ENCODE assay signal across 8 mouse cellular contexts in the genomic region with DNA sequence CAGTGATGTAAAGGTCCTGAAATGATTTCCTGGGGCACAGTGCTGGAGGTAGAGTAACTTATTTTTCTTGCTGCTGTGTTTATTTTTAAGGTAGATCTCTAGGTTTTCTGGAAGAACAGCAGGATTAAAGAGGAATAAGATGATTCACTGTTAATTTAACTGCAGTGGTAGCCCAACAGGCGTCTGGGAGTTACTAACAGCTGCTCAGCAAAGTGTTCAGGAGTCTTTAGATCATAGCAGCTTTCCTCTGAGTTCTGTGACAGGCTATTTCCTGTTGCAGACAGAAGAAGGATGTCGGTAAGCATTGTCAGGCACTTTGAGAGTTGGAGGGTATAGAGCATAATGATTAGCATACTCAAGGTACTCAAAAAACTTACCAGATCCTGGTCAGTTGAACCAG. TPM values are rescaled to one million over a fixed set of nuclear protein-coding genes. Genes with fewer than 3 reads are reported as not detected.
DNase-seq lines count a peak whose midpoint lies in the region; ATAC-seq and TF ChIP-seq lines count a peak whose summit lies in the region.

No protein-coding gene starts in this region.

- H3K27me3 ChIP-seq in cerebellum, adult 2 months (ENCODE audit: control insufficient read depth, insufficient read depth, low read length): no peaks in the 10 kb centered on the region
- no peaks in the 10 kb centered on the region for H3K27me3 ChIP-seq in G1E (ENCODE audit: insufficient read depth, low read length)
- H3K27me3 ChIP-seq in heart, embryonic 13.5 days (replicated peaks): no peaks in the 10 kb centered on the region
- no peaks in the 10 kb centered on the region; the same call in 1 of the 2 replicates for H3K27me3 ChIP-seq in liver, embryonic 14.5 days (ENCODE audit: control insufficient read depth, insufficient read depth, low read length)
- no peaks in the 10 kb centered on the region for H3K27me3 ChIP-seq in stomach, postnatal 0 days (ENCODE audit: control insufficient read depth, insufficient read depth, low read length)

- intact Hi-C loops in gastrocnemius, postnatal 14 days (cut with DNase I; ENCODE audit: low total_unique reads): loop anchor here (10.0 kb wide), 2 partner anchors 55 to 105 kb away; no protein-coding TSS in a partner anchor

- H3K4me1 ChIP-seq in cerebellum, adult 2 months (ENCODE audit: control insufficient read depth, insufficient read depth, low read length): no peaks in the 10 kb centered on the region; the same call in 1 of the 2 replicates
- peaks cover 38% of the 10 kb centered on the region for H3K4me1 ChIP-seq in G1E (ENCODE audit: insufficient read depth, low read depth, low read length)
- H3K4me1 ChIP-seq in heart, embryonic 13.5 days: peaks cover 34% of the 10 kb centered on the region
- peaks cover 8 to 12% of the 10 kb centered on the region in 2 experiments for H3K4me1 ChIP-seq in liver, embryonic 14.5 days (replicated peaks; ENCODE audit: control insufficient read depth in 2 of 2, insufficient read depth in 2 of 2, low read length in 1 of 2)
- H3K4me1 ChIP-seq in stomach, postnatal 0 days (replicated peaks; ENCODE audit: control insufficient read depth, insufficient read depth): no peaks in the 10 kb centered on the region

- H3K27ac ChIP-seq in cerebellum, adult 2 months (ENCODE audit: insufficient read depth, low read length): no peak overlapping the region
- H3K27ac ChIP-seq in heart, embryonic 13.5 days (replicated peaks): peak overlapping the region; percentile 94
- H3K27ac ChIP-seq in liver, embryonic 14.5 days: no peak overlapping the region
- peak overlapping the region; percentile 95; the same call in 1 of the 2 replicates for H3K27ac ChIP-seq in stomach, postnatal 0 days (replicated peaks)

- WGBS in cerebellum, adult 2 months: 0% methylated on average over 2 of the region's 2 CpGs
- 2% methylated on average over 2 of the region's 2 CpGs for WGBS in heart, embryonic 13.5 days
- WGBS in liver, embryonic 14.5 days (ENCODE audit: insufficient replicate concordance): 4% methylated on average over 2 of the region's 2 CpGs
- 1% methylated on average over 2 of the region's 2 CpGs for WGBS in stomach, postnatal 0 days

- no peak for TF ChIP-seq CTCF in cerebellum, adult 2 months (IDR thresholded peaks at IDR 0.05; ENCODE audit: borderline replicate concordance, insufficient read depth, low read depth, low read length)
- TF ChIP-seq CTCF in G1E (IDR thresholded peaks at IDR 0.05; ENCODE audit: low read depth, low read length): no peak
- no peak for TF ChIP-seq CTCF in liver, embryonic 14.5 days (IDR thresholded peaks at IDR 0.05; ENCODE audit: low read depth)
- no peak for TF ChIP-seq CTCF in stomach, postnatal 0 days (IDR thresholded peaks at IDR 0.05; ENCODE audit: low read depth)

- no peak for TF ChIP-seq EP300 in liver, embryonic 14.5 days (IDR thresholded peaks at IDR 0.05; ENCODE audit: low read depth)
- TF ChIP-seq EP300 in stomach, postnatal 0 days (optimal IDR thresholded peaks at IDR 0.05): no peak

- peak overlapping the region; percentile 96 for H3K9ac ChIP-seq in heart, embryonic 13.5 days
- no peak overlapping the region for H3K9ac ChIP-seq in liver, embryonic 14.5 days (replicated peaks)
- H3K9ac ChIP-seq in stomach, postnatal 0 days (ENCODE audit: low read length): peak overlapping the region; percentile 92

- H3K4me3 ChIP-seq in cerebellum, adult 2 months (replicated peaks; ENCODE audit: insufficient read depth, low read depth, low read length): peak overlapping the region; percentile 75
- H3K4me3 ChIP-seq in G1E (ENCODE audit: low read depth, low read length): peak overlapping the region; percentile 92; the same call in 1 of the 2 replicates
- H3K4me3 ChIP-seq in heart, embryonic 13.5 days: peak overlapping the region; percentile 89
- peak overlapping the region in 1 of 2 experiments; percentile 78; a peak in 2 of 4 replicates for H3K4me3 ChIP-seq in liver, embryonic 14.5 days (ENCODE audit: insufficient read depth in 1 of 2, low read depth in 2 of 2, low read length in 2 of 2)
- H3K4me3 ChIP-seq in stomach, postnatal 0 days (ENCODE audit: low read depth, low read length): peak overlapping the region; percentile 98

- H3K36me3 ChIP-seq in G1E (replicated peaks): peaks cover 2% of the 10 kb centered on the region
- H3K36me3 ChIP-seq in heart, embryonic 13.5 days: no peaks in the 10 kb centered on the region
- no peaks in the 10 kb centered on the region for H3K36me3 ChIP-seq in liver, embryonic 14.5 days (replicated peaks; ENCODE audit: control insufficient read depth, insufficient read depth, low read depth)
- no peaks in the 10 kb centered on the region for H3K36me3 ChIP-seq in stomach, postnatal 0 days (ENCODE audit: control insufficient read depth, insufficient read depth, low read length)

- no peak for ATAC-seq in G1E (ENCODE audit: extremely low read depth, insufficient number of reproducible peaks, low FRiP score, poor library complexity, severe bottlenecking)
- no peak for ATAC-seq in heart, embryonic 13.5 days (ENCODE audit: extremely low read depth, insufficient number of reproducible peaks, low FRiP score, low TSS enrichment)
- no peak for ATAC-seq in liver, embryonic 14.5 days (ENCODE audit: insufficient read depth)
- no peak for ATAC-seq in stomach, postnatal 0 days (ENCODE audit: low FRiP score, low TSS enrichment)

- DNase-seq in cerebellum, adult 2 months: no peak
- no peak for DNase-seq in cerebellum, adult 8-10 months
- no peak for DNase-seq in G1E (ENCODE audit: low spot score)
- DNase-seq in liver, embryonic 14.5 days (ENCODE audit: low read depth in 3 of 3, low spot score in 3 of 3): no peak
- DNase-seq in stomach, postnatal 0 days (ENCODE audit: low spot score): no peak
- no peak for DNase-seq in gastrocnemius, postnatal 14 days
- no peak for DNase-seq in right cerebral cortex, postnatal 10 days (ENCODE audit: low spot score in 2 of 2)

- no peak for TF ChIP-seq POLR2A in cerebellum, adult 2 months (IDR thresholded peaks at IDR 0.05; ENCODE audit: borderline replicate concordance, insufficient read depth, low read length)

- no peaks in the 10 kb centered on the region for H3K9me3 ChIP-seq in G1E (replicated peaks)
- H3K9me3 ChIP-seq in heart, embryonic 13.5 days: no peaks in the 10 kb centered on the region
- H3K9me3 ChIP-seq in liver, embryonic 14.5 days (ENCODE audit: control insufficient read depth, low read length): no peaks in the 10 kb centered on the region
- no peaks in the 10 kb centered on the region for H3K9me3 ChIP-seq in stomach, postnatal 0 days (ENCODE audit: control insufficient read depth, low read length)

- H3K4me2 ChIP-seq in heart, embryonic 13.5 days: peak overlapping the region; percentile 93
- peak overlapping the region; percentile 73 for H3K4me2 ChIP-seq in liver, embryonic 14.5 days (ENCODE audit: low read depth)
- H3K4me2 ChIP-seq in stomach, postnatal 0 days (replicated peaks; ENCODE audit: low read depth): peak overlapping the region; percentile 69

RNA-seq across cellular contexts. Expression of gene Stim2, which starts 1.5 kb away (rescaled TPM):
- polyA plus RNA-seq in cerebellum, adult 2 months (2012; rRNA removed): 28.2 TPM in 2 replicates
- total RNA-seq in G1E (2014; fragmentation: Nextera tagmentation) (12.0 and 16.0 TPM in 2 replicates), G1E (2017) (22.9 and 24.7 TPM in 2 replicates)
- polyA plus RNA-seq in G1E (2012): 6.1 and 11.2 TPM in 2 replicates
- 12.0 and 12.2 TPM in 2 replicates for polyA plus RNA-seq in heart, embryonic 13.5 days (2015; fragmentation: Nextera tagmentation; extraction: Ambion mirVana)
- polyA plus RNA-seq in liver, embryonic 14.5 days (2012; rRNA removed): 2.0 and 2.2 TPM in 2 replicates
- 4.2 and 4.4 TPM in 2 replicates for polyA plus RNA-seq in liver, embryonic 14.5 days (2014; fragmentation: Nextera tagmentation; extraction: Ambion mirVana)
- polyA plus RNA-seq in stomach, postnatal 0 days (2015; fragmentation: Nextera tagmentation; extraction: Ambion mirVana): 14.0 TPM in 2 replicates
- total RNA-seq in gastrocnemius, postnatal 14 days (2021): 10 to 100 TPM; 30.6 to 34.1 TPM

Comparison
In these comparisons a context has a peak if more than half of its experiments do, and no peak if none do; other contexts are left out.
1. H3K27ac ChIP-seq: peak in heart, embryonic 13.5 days (single experiment) and stomach, postnatal 0 days (single experiment); none in cerebellum, adult 2 months (single experiment) and liver, embryonic 14.5 days (single experiment).
2. Peak in every context shown above with its lines, with median percentiles within 50 percentile points of each other: H3K4me2 ChIP-seq.